Mouse (Mus musculus): ENCODE data around the gene Nodal.
"Not testable (repeated sequence)": the region's sequence is repeated elsewhere in the genome, so short reads cannot be mapped to it uniquely, and the experiment has no call there.

Gene Nodal

GRCm38 (mm10) chr10:61429043-61429442, 11.3 kb downstream of the Nodal start:
- in situ Hi-C loops (cut with MboI, MseI), result no loop called here

GRCm38 (mm10) chr10:61431375-61431774, 13.6 kb downstream of the Nodal start:
- in situ Hi-C loops (cut with MboI, MseI), result no loop called here

- in situ Hi-C loops (cut with MboI, MseI), result no loop called here
Observed at GRCm38 (mm10) chr10:61440202-61440800, 22.5 kb downstream of the Nodal start.

- in situ Hi-C loops (cut with MboI, MseI), result no loop called here
Observed at GRCm38 (mm10) chr10:61443456-61443855, 25.7 kb downstream of the Nodal start.

GRCm38 (mm10) chr10:61443876-61444275, 26.1 kb downstream of the Nodal start:
- in situ Hi-C loops (cut with MboI, MseI), result no loop called here

GRCm38 (mm10) chr10:61445016-61445415, 27.2 kb downstream of the Nodal start:
- in situ Hi-C loops (cut with MboI, MseI), result no loop called here

- in situ Hi-C loops (cut with MboI, MseI), result no loop called here
Observed at GRCm38 (mm10) chr10:61447581-61448353, 30.0 kb downstream of the Nodal start.

- in situ Hi-C loops (cut with MboI, MseI), result no loop called here
Observed at GRCm38 (mm10) chr10:61448834-61449233, 31.1 kb downstream of the Nodal start.

- in situ Hi-C loops (cut with MboI, MseI), result no loop called here
Observed at GRCm38 (mm10) chr10:61451463-61451930, 33.7 kb downstream of the Nodal start.

- in situ Hi-C loops (cut with MboI, MseI), result no loop called here
Observed at GRCm38 (mm10) chr10:61451931-61452617, 34.3 kb downstream of the Nodal start.

- in situ Hi-C loops (cut with MboI, MseI), result no loop called here
Observed at GRCm38 (mm10) chr10:61452645-61453044, 34.9 kb downstream of the Nodal start, which contains the start of gene Eif4ebp2. TSS of gene Eif4ebp2 (minus strand) at chr10:61452661.

- in situ Hi-C loops (cut with MboI, MseI), result not testable (repeated sequence)
Observed at GRCm38 (mm10) chr10:61453171-61453570, 35.4 kb downstream of the Nodal start.

- in situ Hi-C loops (cut with MboI, MseI), result no loop called here
Observed at GRCm38 (mm10) chr10:61457182-61457581, 39.4 kb downstream of the Nodal start.

GRCm38 (mm10) chr10:61465009-61465408, 47.2 kb downstream of the Nodal start:
- in situ Hi-C loops (cut with MboI, MseI), result loop anchor here (10.0 kb wide), 1 partner anchor 1700 kb away; no protein-coding TSS in a partner anchor

- in situ Hi-C loops (cut with MboI, MseI), result loop anchor here (10.0 kb wide), 1 partner anchor 1699 kb away; no protein-coding TSS in a partner anchor
Observed at GRCm38 (mm10) chr10:61466242-61466641, 48.5 kb downstream of the Nodal start.

GRCm38 (mm10) chr10:61466873-61467272, 49.1 kb downstream of the Nodal start:
- in situ Hi-C loops (cut with MboI, MseI), result loop anchor here (10.0 kb wide), 1 partner anchor 1698 kb away; no protein-coding TSS in a partner anchor

- in situ Hi-C loops (cut with MboI, MseI), result loop anchor here (10.0 kb wide), 1 partner anchor 1696 kb away; no protein-coding TSS in a partner anchor
Observed at GRCm38 (mm10) chr10:61468900-61469299, 51.1 kb downstream of the Nodal start.

GRCm38 (mm10) chr10:61473640-61474039, 55.9 kb downstream of the Nodal start:
- in situ Hi-C loops (cut with MboI, MseI), result no loop called here

- in situ Hi-C loops (cut with MboI, MseI), result no loop called here
Observed at GRCm38 (mm10) chr10:61474344-61474743, 56.6 kb downstream of the Nodal start.

All from T-helper 2 cell (primary cell).